Mouse (Mus musculus): ENCODE results near the gene Bbs9. TPM values are rescaled to one million over a fixed set of nuclear protein-coding genes. Genes with fewer than 3 reads are reported as not detected.

The Bbs9 gene
- total RNA-seq, 2 experiments from 2014 or later: 10.5 to 14.7 TPM

- no peak for DNase-seq (ENCODE audit: low spot score)
- intact Hi-C loops (cut with DNase I): no loop called here
Measured at GRCm38 (mm10) chr9:22916808-22917207, 441.3 kb downstream of the Bbs9 start.

- DNase-seq (ENCODE audit: low spot score): no peak
- intact Hi-C loops (cut with DNase I): no loop called here
Measured at GRCm38 (mm10) chr9:22935645-22936044, 460.1 kb downstream of the Bbs9 start.

Other genes with a start within 250 kb of the Bbs9 start
- gene Zfp599, start 215.8 kb upstream of the Bbs9 start, total RNA-seq (2021): under 1 TPM; 0.26 to 0.31 TPM
- gene Zfp810, start 168.1 kb upstream of the Bbs9 start, total RNA-seq (2021): 1 to 10 TPM; 4.4 to 6.3 TPM
- gene Anln, start 86.5 kb upstream of the Bbs9 start, total RNA-seq (2021): 1 to 10 TPM; 1.7 to 2.2 TPM
- gene 9530077C05Rik, start 64.2 kb upstream of the Bbs9 start, total RNA-seq (2021): under 1 TPM; 0.70 to 0.92 TPM
- gene Gm17545, start 21.4 kb upstream of the Bbs9 start, total RNA-seq (2021): not detected
- 10 to 100 TPM; 40.5 to 43.8 TPM for gene Rp9, start 6.0 kb upstream of the Bbs9 start, total RNA-seq (2021)

All from heart, postnatal 25 days (tissue).